Mouse (Mus musculus) heart, postnatal 0 days (tissue): ENCODE data around the gene Lrrc8b. TPM values are rescaled to one million over a fixed set of nuclear protein-coding genes. Genes with fewer than 3 reads are reported as not detected.

Source experiments
- ATAC-seq: fragments of 200-750 bp; cut with Nextera tagmentation; 2 replicates; pipeline ENCODE4 v1.8.0; 2017; ENCODE audit warnings: low read depth, moderate number of reproducible peaks, moderate library complexity; ENCODE audit not compliant: insufficient read depth
- DNase-seq: peaks from one replicate; pipeline ENCODE4 v3.0.0-alpha.2; 2016; ENCODE audit warnings: low spot score
- H3K27ac ChIP-seq: fragments of 300-500 bp; sonication (generic); 2 replicates; pipeline ENCODE4 v1.5.1; 2014; ENCODE audit warnings: low read depth, mild to moderate bottlenecking
- H3K27me3 ChIP-seq: fragments of 300-500 bp; sonication (generic); 2 replicates; pipeline ENCODE4 v1.6.1; 2014; ENCODE audit warnings: low read length, mixed read lengths; ENCODE audit not compliant: control insufficient read depth, insufficient read depth
- H3K36me3 ChIP-seq: fragments of 300-500 bp; sonication (generic); replicated peaks from 2 replicates; pipeline ENCODE4 v1.6.1; 2014; ENCODE audit warnings: low read length, mixed read lengths; ENCODE audit not compliant: control insufficient read depth, insufficient read depth
- H3K4me1 ChIP-seq: fragments of 300-500 bp; sonication (generic); 2 replicates; pipeline ENCODE4 v1.6.1; 2014; ENCODE audit warnings: antibody characterized with exemption; ENCODE audit not compliant: control insufficient read depth, insufficient read depth
- H3K4me2 ChIP-seq: fragments of 300-500 bp; sonication (generic); 2 replicates; pipeline ENCODE4 v1.6.1; 2014; ENCODE audit warnings: low read depth, mild to moderate bottlenecking, low read length, moderate library complexity
- H3K4me3 ChIP-seq: fragments of 300-500 bp; sonication (generic); 2 replicates; pipeline ENCODE4 v1.5.1; 2014; ENCODE audit warnings: low read depth, low read length
- H3K9ac ChIP-seq: fragments of 300-500 bp; sonication (generic); replicated peaks from 2 replicates; pipeline ENCODE4 v1.6.1; 2014; ENCODE audit warnings: low read depth, low read length, mixed read lengths
- H3K9me3 ChIP-seq: fragments of 300-500 bp; sonication (generic); replicated peaks from 2 replicates; pipeline ENCODE4 v1.6.1; 2016; ENCODE audit warnings: low read length; ENCODE audit not compliant: control insufficient read depth
- CTCF ChIP-seq: IDR thresholded peaks from 2 replicates; pipeline ENCODE4 v1.5.1; 2016; ENCODE audit warnings: antibody characterized with exemption, control low read depth, low read depth
- EP300 ChIP-seq: IDR thresholded peaks from 2 replicates; pipeline ENCODE4 v1.6.1; 2016; ENCODE audit warnings: antibody characterized with exemption, low read depth
- WGBS: fragments of 180-500 bp; shearing (Covaris S2); extraction: QIAGEN DNeasy Blood & Tissue Kit; methylation state at CpG from one replicate; pipeline ENCODE4 v1.1.7; 2014; 5-methylcytosine and 5-hydroxymethylcytosine counted together
- polyA plus RNA-seq: library from polyadenylated mRNA; unstranded; fragments of >200 nt; fragmentation: Nextera tagmentation; extraction: Ambion mirVana; gene quantifications from 2 replicates; pipeline ENCODE4 v1.2.1, GENCODE M21; 2015
- total RNA-seq: library from RNA; depleted of rRNA; stranded (reverse); fragments of >200 nt; gene quantifications from 2 replicates; pipeline ENCODE4 v1.2.3, GENCODE M21; 2014; ENCODE audit warnings: low replicate concordance; rRNA removed

The Lrrc8b gene
- total RNA-seq (4.8 and 8.0 TPM in 2 replicates), polyA plus RNA-seq (2.2 and 2.6 TPM in 2 replicates)

DNA sequence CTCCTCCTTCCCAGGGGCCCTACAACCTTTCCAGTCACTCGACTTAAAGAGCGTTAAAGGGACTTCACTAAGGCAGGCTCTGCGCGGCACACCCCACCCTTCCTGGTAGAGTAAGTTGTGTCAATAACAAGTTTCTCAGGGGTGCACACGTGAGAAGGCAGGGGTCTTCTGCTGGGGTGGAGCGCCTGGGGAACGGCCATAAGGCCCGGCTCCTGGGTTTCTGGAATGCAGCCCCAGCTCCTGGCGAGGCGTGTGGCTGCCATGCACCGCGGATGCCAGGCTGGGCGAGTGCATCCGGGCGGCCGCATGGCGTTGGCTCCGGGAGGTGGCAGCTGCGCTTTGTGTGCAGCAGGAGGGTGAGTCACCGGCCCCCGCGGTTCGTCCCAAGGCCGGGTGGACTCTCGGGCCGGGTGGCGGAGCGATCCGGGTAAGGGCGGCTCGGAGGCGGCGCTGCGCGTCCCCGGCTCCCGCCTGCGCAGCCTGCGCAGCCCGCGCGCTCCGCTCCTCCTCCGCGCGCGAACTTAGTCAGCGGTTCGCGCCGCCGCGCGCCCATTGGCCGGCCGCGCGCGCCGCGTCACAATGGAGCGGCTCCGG, at the start of gene Lrrc8b:
Gene Lrrc8b, plus strand, starts transcription at position 578 of the 594 bp plus-strand sequence.
- Histone ChIP-seq H3K4me3 (peak within 1 kb of the TSS; percentile 89), H3K4me2 (peak within 1 kb of the TSS; percentile 100), H3K4me1 (no peaks in the 10 kb centered on the region), H3K36me3 (no peaks in the 10 kb centered on the region), H3K9ac (peak within 1 kb of the TSS; percentile 88), H3K9me3 (no peaks in the 10 kb centered on the region), H3K27ac (peak within 1 kb of the TSS; percentile 87), H3K27me3 (no peaks in the 10 kb centered on the region)
- under 1% methylated on average over 57 of the region's 63 CpGs for WGBS
- ATAC-seq (peak; percentile 95), DNase-seq (peak; percentile 83)
- no peak for TF ChIP-seq EP300
- no peak for TF ChIP-seq CTCF

DNA sequence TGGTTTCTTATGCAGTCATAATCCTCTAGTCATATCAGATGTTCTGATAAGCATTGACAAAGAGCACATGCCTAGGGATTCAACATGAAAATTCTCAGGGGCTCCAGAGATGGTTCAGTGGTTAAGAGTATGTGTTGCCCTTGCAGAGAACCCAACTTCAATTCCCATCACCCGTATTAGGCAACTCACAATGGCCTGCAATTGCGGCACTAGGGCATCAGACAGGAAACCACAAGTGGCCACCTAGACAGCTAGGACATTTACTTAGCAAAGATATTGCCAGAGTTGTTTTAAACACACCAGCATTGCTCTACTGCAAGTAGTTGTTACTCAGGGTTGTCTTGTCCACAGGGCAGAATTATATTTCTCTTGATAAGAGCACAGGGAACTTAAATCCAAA, 34.1 kb upstream of the Lrrc8b start:
- H3K4me2 ChIP-seq, result no peak overlapping the region
- H3K9me3 ChIP-seq, result no peaks in the 10 kb centered on the region
- no peak overlapping the region for H3K4me3 ChIP-seq
- no peaks in the 10 kb centered on the region for H3K27me3 ChIP-seq
- no peaks in the 10 kb centered on the region for H3K36me3 ChIP-seq
- H3K9ac ChIP-seq, result no peak overlapping the region
- 89% methylated on average over 2 of the region's 2 CpGs for whole genome bisulfite sequencing
- no peak overlapping the region for H3K27ac ChIP-seq
- no peaks in the 10 kb centered on the region for H3K4me1 ChIP-seq
- TF ChIP-seq CTCF, result no peak
- no peak for TF ChIP-seq EP300
- DNase-seq, result no peak
- ATAC-seq, result no peak

DNA sequence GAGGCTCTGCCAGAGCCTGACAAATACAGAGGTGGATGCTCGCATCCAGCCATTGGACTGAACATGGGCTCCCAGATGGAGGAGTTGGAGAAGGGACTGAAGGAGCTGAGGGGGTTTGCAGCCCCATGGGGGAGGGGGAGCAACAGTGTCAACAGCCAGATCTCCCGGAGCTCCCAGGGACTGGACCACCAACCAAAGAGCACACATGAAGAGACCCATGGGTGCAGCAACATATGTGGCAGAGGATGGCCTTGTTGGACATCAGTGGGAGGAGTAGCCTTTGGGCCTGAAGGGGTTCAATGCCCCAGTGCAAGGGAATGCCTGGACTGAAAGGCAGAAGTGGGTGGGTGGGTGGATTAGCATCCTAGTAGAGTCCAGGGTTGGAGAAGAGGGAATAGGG, 25.2 kb upstream of the Lrrc8b start:
- whole genome bisulfite sequencing, result 95% methylated on average over 2 of the region's 2 CpGs
- Histone ChIP-seq H3K4me2 (no peak overlapping the region), H3K27me3 (no peaks in the 10 kb centered on the region), H3K4me3 (no peak overlapping the region), H3K4me1 (no peaks in the 10 kb centered on the region), H3K36me3 (no peaks in the 10 kb centered on the region), H3K9ac (no peak overlapping the region), H3K27ac (no peak overlapping the region), H3K9me3 (peaks cover 16% of the 10 kb centered on the region)
- DNase-seq (no peak), ATAC-seq (no peak)
- TF ChIP-seq CTCF (no peak), EP300 (no peak)

- TF ChIP-seq CTCF, result no peak
- no peak for TF ChIP-seq EP300
- no peaks in the 10 kb centered on the region for H3K4me1 ChIP-seq
- peaks cover 16% of the 10 kb centered on the region for H3K9me3 ChIP-seq
- H3K9ac ChIP-seq, result no peak overlapping the region
- 83% methylated on average over 6 of the region's 6 CpGs for WGBS
- H3K36me3 ChIP-seq, result no peaks in the 10 kb centered on the region
- DNase-seq, result no peak
- no peak overlapping the region for H3K4me3 ChIP-seq
- no peak overlapping the region for H3K27ac ChIP-seq
- ATAC-seq, result no peak
- H3K4me2 ChIP-seq, result no peak overlapping the region
- H3K27me3 ChIP-seq, result no peaks in the 10 kb centered on the region
Measured at GRCm38 (mm10) chr5:105393731-105394130, 21.8 kb upstream of the Lrrc8b start.

- H3K9ac ChIP-seq, result no peak overlapping the region
- no peak for TF ChIP-seq EP300
- TF ChIP-seq CTCF, result no peak
Measured at GRCm38 (mm10) chr5:105395188-105395587, 20.4 kb upstream of the Lrrc8b start.

DNA sequence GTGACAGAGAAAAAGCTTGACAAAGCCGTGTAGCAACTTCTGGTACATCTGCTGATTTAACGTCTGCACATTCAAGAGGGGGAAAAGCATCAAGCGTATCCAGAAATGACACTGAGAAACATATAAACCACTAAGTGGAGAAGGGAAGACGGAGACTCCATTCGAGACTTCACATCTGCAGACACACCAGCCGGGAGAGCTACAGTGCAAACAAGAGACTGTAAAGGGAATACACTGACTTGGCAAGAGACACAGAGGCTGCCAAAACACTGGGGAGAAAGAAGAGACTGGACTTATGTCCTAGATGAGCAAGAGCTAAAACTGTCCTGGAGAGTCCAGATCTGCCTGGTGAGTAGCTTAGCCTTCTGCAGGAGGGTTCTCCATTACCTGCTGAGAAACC, 16.6 kb upstream of the Lrrc8b start:
- DNase-seq (no peak), ATAC-seq (no peak)
- Histone ChIP-seq H3K27ac (no peak overlapping the region), H3K9me3 (0 out of 2 replicates have a peak, but pooled peaks cover 2% of the 10 kb centered on the region), H3K4me2 (no peak overlapping the region), H3K4me1 (no peaks in the 10 kb centered on the region), H3K4me3 (no peak overlapping the region), H3K9ac (no peak overlapping the region), H3K27me3 (no peaks in the 10 kb centered on the region), H3K36me3 (no peaks in the 10 kb centered on the region)
- TF ChIP-seq EP300 (no peak), CTCF (no peak)
- WGBS, result 78% methylated on average over 6 of the region's 6 CpGs

More at GRCm38 (mm10) chr5:105395188-105395587, 20.4 kb upstream of the Lrrc8b start:
- WGBS, result 87% methylated on average over 4 of the region's 4 CpGs
- Histone ChIP-seq H3K4me3 (no peak overlapping the region), H3K4me2 (no peak overlapping the region), H3K9me3 (peaks cover 16% of the 10 kb centered on the region), H3K36me3 (no peaks in the 10 kb centered on the region), H3K4me1 (no peaks in the 10 kb centered on the region), H3K27ac (no peak overlapping the region), H3K27me3 (no peaks in the 10 kb centered on the region)
- ATAC-seq (no peak), DNase-seq (no peak)
